In genomic region chr12:9478201-9478600, GRCm38 (mm10) we compare ENCODE assay signal across 27 mouse cellular contexts.
A peak's percentile ranks its signal among the peaks of the same experiment; 100 is the strongest.
DNase-seq lines count a peak whose midpoint lies in the region; ATAC-seq lines count a peak whose summit lies in the region.
"Had no signal": no experiment of that assay in that cellular context is flagged by ENCODE, and none has a peak within 500 bp of the region (broad histone marks: within the 10 kb centered on the region; RNA-seq: fewer than 3 reads in every experiment).

No protein-coding gene starts in this region.

- no peaks in the 10 kb centered on the region for H3K9me3 ChIP-seq in kidney, embryonic 15.5 days (replicated peaks)
- no peaks in the 10 kb centered on the region for H3K9me3 ChIP-seq in midbrain, embryonic 14.5 days (ENCODE audit: control insufficient read depth, low read length)
- H3K9me3 ChIP-seq in midbrain, embryonic 16.5 days (replicated peaks; ENCODE audit: control insufficient read depth, low read length, poor library complexity, severe bottlenecking): no peaks in the 10 kb centered on the region
- no peaks in the 10 kb centered on the region for H3K9me3 ChIP-seq in hindbrain, embryonic 11.5 days (ENCODE audit: control insufficient read depth, low read length)
- H3K9me3 ChIP-seq: hindbrain, embryonic 10.5 days; midbrain, embryonic 13.5 days; neural tube, embryonic 15.5 days had no signal

- H3K4me3 ChIP-seq in kidney, embryonic 15.5 days (replicated peaks): no peak overlapping the region
- no peak overlapping the region for H3K4me3 ChIP-seq in midbrain, embryonic 14.5 days (replicated peaks; ENCODE audit: low read depth, low read length)
- no peak overlapping the region for H3K4me3 ChIP-seq in midbrain, embryonic 16.5 days (ENCODE audit: low read depth, low read length)
- no peak overlapping the region for H3K4me3 ChIP-seq in hindbrain, embryonic 11.5 days (ENCODE audit: low read depth, low read length)
- H3K4me3 ChIP-seq: erythroblast, embryonic 14.5 days; hindbrain, embryonic 10.5 days; midbrain, embryonic 13.5 days; neural tube, embryonic 15.5 days had no signal

- no peak for ATAC-seq in kidney, embryonic 15.5 days (replicated peaks; ENCODE audit: low FRiP score)
- ATAC-seq in midbrain, embryonic 14.5 days (ENCODE audit: low FRiP score, low TSS enrichment): 0 out of 2 replicates have a peak, but pooled peaks have one; percentile 17
- ATAC-seq in midbrain, embryonic 16.5 days: no peak
- ATAC-seq in hindbrain, embryonic 11.5 days (ENCODE audit: low FRiP score): no peak
- ATAC-seq: forebrain, postnatal 0 days; intestine, embryonic 16.5 days; midbrain, embryonic 13.5 days; Patski had no signal

- no peaks in the 10 kb centered on the region for H3K27me3 ChIP-seq in kidney, embryonic 15.5 days
- no peaks in the 10 kb centered on the region for H3K27me3 ChIP-seq in midbrain, embryonic 14.5 days (ENCODE audit: control insufficient read depth, insufficient read depth, low read length)
- H3K27me3 ChIP-seq in midbrain, embryonic 16.5 days (ENCODE audit: control insufficient read depth, insufficient read depth, low read depth, low read length): no peaks in the 10 kb centered on the region
- H3K27me3 ChIP-seq in hindbrain, embryonic 11.5 days (ENCODE audit: control insufficient read depth, insufficient read depth, low read length): no peaks in the 10 kb centered on the region
- H3K27me3 ChIP-seq: midbrain, embryonic 13.5 days; neural tube, embryonic 15.5 days; Patski had no signal

- 19% methylated on average over 1 of the region's 1 CpGs for WGBS in kidney, embryonic 15.5 days
- WGBS in midbrain, embryonic 14.5 days: 62% methylated on average over 1 of the region's 1 CpGs
- WGBS in midbrain, embryonic 16.5 days: 22% methylated on average over 1 of the region's 1 CpGs
- WGBS in hindbrain, embryonic 11.5 days: 38% methylated on average over 1 of the region's 1 CpGs

- no peaks in the 10 kb centered on the region for H3K36me3 ChIP-seq in kidney, embryonic 15.5 days
- H3K36me3 ChIP-seq in midbrain, embryonic 14.5 days (ENCODE audit: control insufficient read depth, insufficient read depth, low read length): no peaks in the 10 kb centered on the region
- no peaks in the 10 kb centered on the region for H3K36me3 ChIP-seq in midbrain, embryonic 16.5 days (ENCODE audit: control insufficient read depth, insufficient read depth, low read length)
- H3K36me3 ChIP-seq in hindbrain, embryonic 11.5 days (ENCODE audit: control insufficient read depth, insufficient read depth, low read length): no peaks in the 10 kb centered on the region
- H3K36me3 ChIP-seq: hindbrain, embryonic 10.5 days; midbrain, embryonic 13.5 days; neural tube, embryonic 15.5 days had no signal

- DNase-seq in kidney, adult 11 months: peak; percentile 36
- no peak for DNase-seq in midbrain, embryonic 14.5 days
- peak; percentile 19 to 42 for DNase-seq in kidney, postnatal 36 days
- DNase-seq in hindbrain, embryonic 11.5 days (ENCODE audit: low spot score): no peak
- DNase-seq in spleen, adult 12 weeks (ENCODE audit: low spot score): no peak
- DNase-seq: adrenal gland, postnatal 25 days; cerebellum, adult 11-12 months; cerebellum, postnatal 10 days; forebrain, postnatal 0 days; heart, postnatal 14 days; liver; lung, adult 2 months; lung, postnatal 10 days; retina, postnatal 1 day; right cerebral cortex, postnatal 25 days; spleen, adult 18-20 months; thymus, postnatal 14 days had no signal

- H3K4me1 ChIP-seq in kidney, embryonic 15.5 days: no peaks in the 10 kb centered on the region
- no peaks in the 10 kb centered on the region for H3K4me1 ChIP-seq in midbrain, embryonic 14.5 days (ENCODE audit: control insufficient read depth, insufficient read depth, low read length)
- no peaks in the 10 kb centered on the region for H3K4me1 ChIP-seq in midbrain, embryonic 16.5 days (ENCODE audit: control insufficient read depth, insufficient read depth, low read length)
- no peaks in the 10 kb centered on the region for H3K4me1 ChIP-seq in hindbrain, embryonic 11.5 days (replicated peaks; ENCODE audit: control insufficient read depth, insufficient read depth, low read length)
- H3K4me1 ChIP-seq: hindbrain, embryonic 10.5 days; midbrain, embryonic 13.5 days; neural tube, embryonic 15.5 days had no signal

- H3K4me2 ChIP-seq in kidney, embryonic 15.5 days: no peak overlapping the region
- H3K4me2 ChIP-seq in midbrain, embryonic 14.5 days (ENCODE audit: low read length): no peak overlapping the region
- no peak overlapping the region for H3K4me2 ChIP-seq in midbrain, embryonic 16.5 days (ENCODE audit: low read length)
- no peak overlapping the region for H3K4me2 ChIP-seq in hindbrain, embryonic 11.5 days (replicated peaks; ENCODE audit: low read depth, low read length)
- H3K4me2 ChIP-seq: midbrain, embryonic 13.5 days; neural tube, embryonic 15.5 days had no signal

- no peak overlapping the region for H3K27ac ChIP-seq in kidney, embryonic 15.5 days
- H3K27ac ChIP-seq in midbrain, embryonic 14.5 days (replicated peaks; ENCODE audit: low read depth, low read length): no peak overlapping the region
- H3K27ac ChIP-seq in midbrain, embryonic 16.5 days (ENCODE audit: low read length): no peak overlapping the region
- H3K27ac ChIP-seq in hindbrain, embryonic 11.5 days (ENCODE audit: low read depth, low read length): no peak overlapping the region
- H3K27ac ChIP-seq: hindbrain, embryonic 10.5 days; liver, embryonic 14.5 days; macrophage; midbrain, embryonic 13.5 days; neural tube, embryonic 15.5 days had no signal

- H3K9ac ChIP-seq in kidney, embryonic 15.5 days: no peak overlapping the region
- H3K9ac ChIP-seq in midbrain, embryonic 14.5 days (replicated peaks; ENCODE audit: low read length): no peak overlapping the region
- no peak overlapping the region for H3K9ac ChIP-seq in midbrain, embryonic 16.5 days (ENCODE audit: low read depth, low read length)
- no peak overlapping the region for H3K9ac ChIP-seq in hindbrain, embryonic 11.5 days (ENCODE audit: low read depth, low read length)
- H3K9ac ChIP-seq: forebrain, postnatal 0 days; liver, embryonic 14.5 days; midbrain, embryonic 13.5 days; neural tube, embryonic 15.5 days had no signal

Comparison
In these comparisons a context has a peak if more than half of its experiments do, and no peak if none do; other contexts are left out.
1. DNase-seq: peak in kidney, adult 11 months (single experiment) and kidney, postnatal 36 days (2 of 2); none in midbrain, embryonic 14.5 days (single experiment), hindbrain, embryonic 11.5 days (single experiment) and spleen, adult 12 weeks (single experiment).